Mouse (Mus musculus) gastrocnemius, postnatal 36 days (tissue): ENCODE results near the gene Egfl7. TPM values are rescaled to one million over a fixed set of nuclear protein-coding genes. Genes with fewer than 3 reads are reported as not detected.
A peak's percentile ranks its signal among the peaks of the same experiment; 100 is the strongest.

ENCODE experiments used
- DNase-seq, 2 experiments: peaks; one replicate each; pipeline ENCODE4 v3.0.0; 2022
- intact Hi-C: fragments of 180-260 bp; cut with DNase I; formaldehyde crosslinking; loops from one replicate; pipeline ENCODE4 v1.15.1; 2025
- microRNA-seq, 2 experiments: library from miRNA; unstranded; fragments of <30 nt; microRNA quantifications; one replicate each; pipeline ENCODE4 v1.2.0; 2021
- total RNA-seq, 2 experiments: library from RNA; stranded (reverse); gene quantifications; 2 replicates each; pipeline ENCODE4 v1.2.3; 2021

Gene Egfl7
- total RNA-seq, 2 experiments from 2014 or later = 50.0 to 62.2 TPM

- no peak for DNase-seq
- intact Hi-C loops = loop anchor here (5.0 kb wide), 1 partner anchor 38 kb away; no protein-coding TSS in a partner anchor
Measured at GRCm38 (mm10) chr2:26634629-26635488, 55.0 kb downstream of the Egfl7 start.

GRCm38 (mm10) chr2:26635489-26636324 is 55.9 kb downstream of the Egfl7 start:
- intact Hi-C loops = loop anchor here (5.0 kb wide), 1 partner anchor 38 kb away; no protein-coding TSS in a partner anchor
- DNase-seq = no peak

GRCm38 (mm10) chr2:26636325-26636635 is 56.5 kb downstream of the Egfl7 start:
- DNase-seq = no peak
- intact Hi-C loops = loop anchor here (5.0 kb wide), 1 partner anchor 39 kb away; no protein-coding TSS in a partner anchor

GRCm38 (mm10) chr2:26637316-26637932 is 57.6 kb downstream of the Egfl7 start:
- DNase-seq = no peak
- intact Hi-C loops = loop anchor here (5.0 kb wide), 1 partner anchor 40 kb away; no protein-coding TSS in a partner anchor

- DNase-seq = no peak
- intact Hi-C loops = loop anchor here (5.0 kb wide), 1 partner anchor 41 kb away; no protein-coding TSS in a partner anchor
Measured at GRCm38 (mm10) chr2:26638039-26638438, 58.2 kb downstream of the Egfl7 start.

GRCm38 (mm10) chr2:26638572-26638971 is 58.8 kb downstream of the Egfl7 start:
- intact Hi-C loops = loop anchor here (5.0 kb wide), 1 partner anchor 41 kb away; no protein-coding TSS in a partner anchor
- DNase-seq = no peak

GRCm38 (mm10) chr2:26639083-26639482 is 59.3 kb downstream of the Egfl7 start:
- intact Hi-C loops = loop anchor here (5.0 kb wide), 1 partner anchor 42 kb away; no protein-coding TSS in a partner anchor
- DNase-seq = no peak

- intact Hi-C loops = loop anchor here (5.0 to 10.0 kb wide), 3 partner anchors 43 to 395 kb away; partner anchors contain the start of gene Surf6
- peak; percentile 94 to 97 for DNase-seq
Measured at GRCm38 (mm10) chr2:26639838-26640830, 60.3 kb downstream of the Egfl7 start.

- no peak for DNase-seq
- intact Hi-C loops = loop anchor here (10.0 kb wide), 2 partner anchors 264 to 394 kb away; partner anchors contain the start of gene Surf6
Measured at GRCm38 (mm10) chr2:26641006-26641647, 61.3 kb downstream of the Egfl7 start.

Small RNA genes lying within 50 kb of the gene (microRNA-seq; reads per million reads assigned to microRNA genes)
- gene Mir126a (0.74 to 1.4 reads per million in 2 experiments), gene Mir126b (0 reads per million in 2 experiments)

Other genes with a start within 250 kb of the Egfl7 start
- 10 to 100 TPM; 18.2 to 19.5 TPM for gene Dnlz, start 227.9 kb upstream of the Egfl7 start, total RNA-seq
- under 1 TPM; 0.44 to 0.82 TPM for gene Card9, start 219.1 kb upstream of the Egfl7 start, total RNA-seq
- gene Snapc4, start 199.4 kb upstream of the Egfl7 start, total RNA-seq = 1 to 10 TPM; 3.7 to 9.0 TPM
- 10 to 100 TPM; 22.5 to 24.0 TPM for gene Entr1, start 190.7 kb upstream of the Egfl7 start, total RNA-seq
- 100 to 1,000 TPM; 137 TPM for gene Pmpca, start 190.7 kb upstream of the Egfl7 start, total RNA-seq
- gene Inpp5e, start 170.8 kb upstream of the Egfl7 start, total RNA-seq = 1 to 10 TPM; 7.4 TPM
- 10 to 100 TPM; 21.0 to 23.9 TPM for gene Sec16a, start 134.8 kb upstream of the Egfl7 start, total RNA-seq
- 1 to 10 TPM; 7.7 to 8.0 TPM for gene Notch1, start 63.4 kb upstream of the Egfl7 start, total RNA-seq
- gene Gm20532, start 6.6 kb downstream of the Egfl7 start, total RNA-seq = not detected
- gene Agpat2, start 24.4 kb downstream of the Egfl7 start, total RNA-seq = 1 to 10 TPM; 5.6 to 5.9 TPM
- 1 to 10 TPM; 1.6 to 2.3 TPM for gene Fam69b, start 48.4 kb downstream of the Egfl7 start, total RNA-seq
- not detected for gene Lcn4, start 91.3 kb downstream of the Egfl7 start, total RNA-seq